Mouse (Mus musculus): ENCODE results near the gene Capn7. TPM values are rescaled to one million over a fixed set of nuclear protein-coding genes. Genes with fewer than 3 reads are reported as not detected.

The Capn7 gene
- total RNA-seq, 2 experiments from 2014 or later, result 45.5 to 64.5 TPM

DNA sequence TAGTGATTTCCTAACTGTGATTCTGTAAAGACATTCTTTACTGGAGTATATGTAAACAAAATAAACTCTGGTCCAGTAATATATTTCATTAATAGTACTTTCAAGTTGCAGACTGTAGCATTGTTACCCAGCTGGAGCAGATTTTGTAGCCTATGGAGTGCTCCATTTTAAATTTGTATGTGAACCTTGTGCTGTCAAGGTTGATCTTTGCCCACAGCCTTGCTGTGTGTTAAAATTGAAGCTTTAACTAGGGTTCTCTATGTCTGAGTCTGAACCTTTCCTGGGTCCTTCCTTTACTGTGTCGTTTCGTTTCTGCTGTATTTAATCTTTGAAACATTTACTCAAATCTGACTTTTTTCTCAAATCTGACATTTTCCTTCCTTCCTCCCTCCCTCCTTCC lies 25.8 kb downstream of the Capn7 start:
- no peak for ATAC-seq (replicated peaks; ENCODE audit: low FRiP score, low TSS enrichment, poor library complexity, severe bottlenecking)

DNA sequence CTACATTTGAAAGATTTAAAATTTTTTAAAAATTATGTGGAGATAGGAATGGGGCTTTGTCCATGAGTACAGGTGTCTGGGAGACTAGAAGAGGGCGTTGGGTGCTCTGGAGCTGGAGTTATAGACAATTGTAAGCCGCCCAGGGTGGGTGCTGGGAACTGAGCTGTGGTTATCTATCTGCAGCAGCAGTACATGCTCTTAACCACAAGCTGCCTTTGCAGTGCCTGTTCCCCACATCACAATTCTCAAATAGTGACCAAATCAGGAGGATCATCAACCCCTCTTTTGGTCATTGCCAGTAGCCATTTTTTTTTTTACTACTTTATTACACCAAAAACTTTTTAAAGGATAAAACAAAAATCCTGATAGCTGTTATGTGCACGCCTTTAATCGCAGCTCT lies 28.2 kb downstream of the Capn7 start:
- ATAC-seq (replicated peaks; ENCODE audit: low FRiP score, low TSS enrichment, poor library complexity, severe bottlenecking), result peak; percentile 97

DNA sequence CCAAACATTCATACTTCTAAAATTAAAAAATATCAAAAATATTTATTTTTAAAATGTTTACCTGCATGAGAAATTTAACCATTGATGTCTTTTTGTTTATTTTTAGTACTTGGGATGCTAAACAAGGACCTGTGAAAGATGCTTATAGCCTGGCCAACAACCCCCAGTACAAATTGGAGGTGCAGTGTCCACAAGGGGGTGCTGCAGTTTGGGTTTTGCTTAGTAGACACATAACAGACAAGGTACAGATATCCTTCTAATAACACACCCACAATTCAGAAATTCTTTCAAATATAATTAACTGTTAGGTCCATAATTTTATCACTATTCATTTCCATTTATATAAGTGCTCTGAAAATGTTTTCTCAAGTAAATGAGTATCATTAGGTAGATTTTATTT lies 28.9 kb downstream of the Capn7 start:
- ATAC-seq (replicated peaks; ENCODE audit: low FRiP score, low TSS enrichment, poor library complexity, severe bottlenecking), result no peak

DNA sequence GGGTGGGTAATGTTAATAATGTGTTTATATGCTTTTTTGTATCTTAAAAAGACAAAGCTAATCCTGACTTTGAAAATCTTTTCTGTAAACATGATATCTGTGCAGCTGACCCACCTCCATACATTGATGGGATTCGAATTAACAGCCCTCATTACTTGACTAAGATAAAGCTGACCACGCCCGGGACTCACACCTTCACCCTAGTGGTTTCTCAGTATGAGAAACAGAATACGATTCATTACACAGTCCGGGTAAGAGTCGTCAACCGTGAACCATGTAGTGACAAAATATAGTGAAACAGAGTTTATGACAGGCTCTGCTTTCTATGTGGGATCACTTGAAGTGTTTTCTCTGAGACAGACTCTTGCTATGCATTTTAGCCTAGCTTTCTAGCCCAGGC lies 31.5 kb downstream of the Capn7 start:
- ATAC-seq (replicated peaks; ENCODE audit: low FRiP score, low TSS enrichment, poor library complexity, severe bottlenecking), result no peak

DNA sequence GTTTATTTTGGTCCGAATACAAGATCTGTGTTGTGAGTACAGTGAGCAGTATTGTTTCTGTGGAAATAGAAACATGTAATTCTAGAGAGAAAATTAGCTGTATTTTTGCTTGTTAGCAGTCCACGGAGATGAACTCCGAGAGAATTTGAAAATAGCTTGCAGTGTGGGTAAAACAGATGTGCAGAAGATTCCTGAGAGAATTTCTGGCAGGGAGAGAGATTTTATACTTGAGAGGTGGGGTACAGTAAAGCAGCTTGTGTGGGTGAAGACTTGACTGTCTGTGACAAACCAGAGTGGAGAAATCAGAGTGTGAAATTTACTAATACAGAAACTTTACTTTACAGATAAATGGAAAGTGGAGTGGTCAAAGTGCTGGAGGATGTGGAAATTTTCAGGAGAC lies 32.9 kb downstream of the Capn7 start:
- no peak for ATAC-seq (replicated peaks; ENCODE audit: low FRiP score, low TSS enrichment, poor library complexity, severe bottlenecking)

DNA sequence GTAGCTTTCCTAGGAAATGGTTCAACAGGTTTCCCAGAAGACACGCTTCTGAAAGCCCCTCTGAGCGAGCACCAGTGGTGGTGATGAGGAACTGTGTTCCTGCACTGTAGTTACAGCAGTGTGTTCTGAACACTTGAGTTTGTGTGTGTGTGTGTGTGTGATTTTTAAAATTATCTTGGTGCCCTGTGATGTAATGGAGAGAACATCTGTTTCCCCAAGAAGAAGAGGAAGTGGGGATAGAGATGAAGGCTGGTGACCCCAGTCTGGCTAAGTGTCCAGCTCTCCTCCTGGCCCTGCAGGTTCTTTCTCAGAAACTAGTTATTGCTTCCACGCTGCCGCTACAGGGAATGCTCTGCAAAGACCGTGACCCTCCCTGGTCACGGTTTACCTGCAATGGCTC lies 38.0 kb downstream of the Capn7 start:
- ATAC-seq (replicated peaks; ENCODE audit: low FRiP score, low TSS enrichment, poor library complexity, severe bottlenecking), result no peak

DNA sequence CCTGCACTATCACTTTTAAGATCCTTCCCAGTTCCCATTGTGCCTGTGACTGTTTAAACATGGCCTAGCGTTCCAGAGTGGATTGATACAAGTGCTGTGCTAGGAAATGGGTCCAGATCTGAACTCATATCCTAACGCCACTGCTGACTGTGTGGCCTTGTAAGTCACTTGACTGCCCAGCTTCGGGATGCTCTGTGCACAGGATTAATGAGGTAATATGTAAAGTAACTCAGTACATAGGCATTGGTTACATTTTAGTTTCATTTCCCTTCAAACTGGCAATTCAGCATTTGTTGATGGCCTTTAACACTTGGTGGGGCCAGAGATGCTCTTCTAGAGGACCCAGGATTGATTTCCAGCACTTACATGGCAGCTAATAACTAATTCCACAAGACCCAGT lies 39.9 kb downstream of the Capn7 start:
- ATAC-seq (replicated peaks; ENCODE audit: low FRiP score, low TSS enrichment, poor library complexity, severe bottlenecking), result no peak

DNA sequence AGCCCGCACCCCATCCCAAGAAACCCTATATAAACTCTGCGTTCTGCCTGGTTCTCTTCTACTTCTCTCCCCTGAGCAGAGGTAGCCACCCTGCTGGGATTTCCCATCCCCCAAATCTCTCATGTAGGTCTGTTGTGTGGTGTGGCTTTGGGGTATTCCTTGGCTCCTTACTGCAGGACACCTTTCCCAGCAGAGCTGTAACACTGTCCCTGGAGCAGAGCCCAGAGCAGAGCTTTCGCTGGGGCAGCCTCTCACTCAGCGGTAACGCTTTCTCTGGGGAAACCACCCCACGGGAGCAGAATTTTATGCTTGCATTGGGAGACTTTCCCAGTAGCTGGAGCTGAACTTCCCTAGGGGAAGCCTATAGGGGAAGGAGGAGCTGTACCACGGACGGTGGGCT lies 45.8 kb downstream of the Capn7 start:
- ATAC-seq (replicated peaks; ENCODE audit: low FRiP score, low TSS enrichment, poor library complexity, severe bottlenecking), result no peak

DNA sequence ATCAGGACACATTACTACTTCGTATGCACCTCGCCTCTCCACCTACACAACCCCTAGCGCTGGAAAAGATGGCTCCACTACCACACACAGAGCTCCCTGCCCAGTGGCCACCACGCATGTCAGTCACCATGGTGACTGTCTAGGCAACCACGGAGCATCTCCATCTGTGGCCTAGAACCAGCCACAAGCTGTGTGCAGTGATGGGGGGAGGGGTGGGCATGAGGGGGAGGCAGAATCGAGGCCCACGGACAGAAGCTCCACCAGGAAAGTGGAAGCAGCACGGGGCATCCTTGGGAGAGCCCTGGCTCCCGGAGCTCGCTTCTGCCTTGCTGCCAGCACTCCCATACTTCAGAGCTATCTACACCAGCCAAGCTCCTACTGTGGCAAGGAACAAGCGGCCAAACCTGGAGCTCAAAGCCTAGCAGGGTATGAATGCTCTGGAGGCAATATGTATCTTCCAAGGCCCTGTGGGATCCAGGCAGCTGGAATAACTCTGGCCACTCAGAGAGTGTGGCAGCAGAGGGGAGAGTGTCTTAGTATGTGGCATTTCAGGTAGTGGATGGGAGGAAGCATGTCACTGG lies 47.1 kb downstream of the Capn7 start:
- ATAC-seq (replicated peaks; ENCODE audit: low FRiP score, low TSS enrichment, poor library complexity, severe bottlenecking), result no peak

DNA sequence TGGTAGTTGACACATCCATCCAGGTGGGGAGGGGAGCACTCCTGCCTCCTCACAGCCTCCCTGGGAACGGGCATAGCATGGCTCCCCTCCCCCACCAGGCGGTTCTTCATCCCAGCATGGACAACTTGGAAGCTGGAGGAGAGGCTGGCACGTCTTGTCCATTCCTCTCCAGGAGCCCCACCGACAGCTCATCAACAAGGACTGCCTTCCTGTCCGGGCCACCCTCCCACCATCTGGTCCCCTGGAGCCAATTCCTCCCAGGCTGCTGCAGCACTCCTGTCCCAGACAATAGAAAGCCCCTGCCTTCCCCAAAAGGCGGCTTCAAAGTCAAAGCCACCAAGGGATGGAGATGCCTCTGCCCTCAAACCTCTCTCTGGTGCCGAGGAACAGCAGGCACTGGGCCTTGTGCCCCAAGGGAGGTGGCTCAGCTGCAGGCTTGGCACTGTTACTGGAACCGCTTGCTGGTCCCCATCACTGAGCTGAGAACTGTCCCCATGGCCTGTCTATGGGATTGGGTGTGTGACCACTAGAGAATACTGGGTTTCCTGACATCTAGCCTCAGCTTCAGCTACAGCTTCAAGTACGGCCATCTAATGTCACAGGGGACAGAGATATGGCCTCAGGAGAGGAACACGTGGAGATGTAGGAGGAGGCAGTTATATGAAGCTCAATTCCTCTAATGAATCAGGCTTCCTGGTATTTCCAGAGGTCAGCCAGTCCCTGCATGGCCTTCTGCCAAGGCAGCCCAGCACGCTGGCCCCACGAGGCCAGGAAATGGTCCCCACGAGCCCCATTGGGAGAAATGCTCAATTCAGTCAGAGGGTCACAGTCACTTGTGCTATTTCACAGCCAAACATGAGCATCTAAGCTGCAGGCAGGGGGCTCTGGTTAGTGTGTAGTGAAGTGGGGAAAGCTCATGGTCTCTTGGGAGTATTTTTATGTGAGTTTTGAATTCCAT lies 48.2 kb downstream of the Capn7 start:
- no peak for ATAC-seq (replicated peaks; ENCODE audit: low FRiP score, low TSS enrichment, poor library complexity, severe bottlenecking)

DNA sequence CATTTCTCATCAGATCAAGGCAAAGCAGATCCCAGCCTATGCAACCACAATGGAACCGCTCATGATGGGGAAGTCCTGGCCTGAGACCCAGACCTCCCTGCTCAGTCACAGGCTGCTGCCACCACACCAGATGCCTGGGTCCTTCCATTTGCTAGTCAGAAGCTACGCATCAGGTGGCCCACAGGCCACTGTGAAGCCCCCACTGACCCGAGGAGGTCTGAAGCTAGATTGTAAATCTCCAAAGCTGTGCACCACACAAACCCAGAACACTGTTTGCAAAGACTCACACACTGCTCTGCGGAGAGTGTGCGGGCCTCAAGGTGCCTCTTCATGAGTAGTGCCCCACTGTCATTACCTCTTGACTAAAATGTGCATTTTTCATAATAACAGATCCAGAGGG lies 49.0 kb downstream of the Capn7 start:
- no peak for ATAC-seq (replicated peaks; ENCODE audit: low FRiP score, low TSS enrichment, poor library complexity, severe bottlenecking)

DNA sequence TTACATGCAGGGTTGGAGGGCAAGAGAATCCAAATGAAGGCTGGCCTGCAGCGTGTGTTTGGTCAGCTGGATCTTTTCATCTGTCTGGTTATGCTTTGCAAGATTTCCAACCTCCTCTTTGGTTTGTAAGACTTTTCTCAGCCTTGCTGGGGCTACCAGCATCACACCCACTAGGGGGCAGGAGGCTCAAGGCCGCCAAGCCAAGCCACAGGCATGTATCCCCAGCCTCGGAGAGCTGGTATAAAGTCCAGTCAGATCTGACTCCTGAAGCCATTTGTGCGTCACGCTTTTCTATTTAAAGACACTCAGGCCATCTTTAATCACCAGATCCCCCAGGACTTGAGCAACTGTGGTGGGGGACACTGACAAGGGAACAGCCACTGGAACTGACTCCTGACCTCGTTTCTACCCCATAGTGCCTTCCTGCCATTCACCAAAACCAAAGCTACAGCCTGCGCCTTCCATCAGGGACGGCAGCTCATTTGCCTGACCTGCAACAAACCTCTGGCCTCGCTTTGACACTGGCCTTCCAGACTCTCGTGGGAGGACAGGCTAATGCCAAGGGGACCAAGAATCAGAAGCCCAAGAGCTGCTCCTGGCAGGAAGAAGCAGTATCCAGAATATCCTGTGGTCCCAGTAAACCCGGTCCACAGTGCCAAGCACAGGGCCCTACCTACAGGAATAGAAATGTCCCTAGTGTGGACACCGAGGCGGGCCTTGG lies 49.7 kb downstream of the Capn7 start:
- 0 out of 2 replicates have a peak, but pooled peaks have one; percentile 46 for ATAC-seq (replicated peaks; ENCODE audit: low FRiP score, low TSS enrichment, poor library complexity, severe bottlenecking)

DNA sequence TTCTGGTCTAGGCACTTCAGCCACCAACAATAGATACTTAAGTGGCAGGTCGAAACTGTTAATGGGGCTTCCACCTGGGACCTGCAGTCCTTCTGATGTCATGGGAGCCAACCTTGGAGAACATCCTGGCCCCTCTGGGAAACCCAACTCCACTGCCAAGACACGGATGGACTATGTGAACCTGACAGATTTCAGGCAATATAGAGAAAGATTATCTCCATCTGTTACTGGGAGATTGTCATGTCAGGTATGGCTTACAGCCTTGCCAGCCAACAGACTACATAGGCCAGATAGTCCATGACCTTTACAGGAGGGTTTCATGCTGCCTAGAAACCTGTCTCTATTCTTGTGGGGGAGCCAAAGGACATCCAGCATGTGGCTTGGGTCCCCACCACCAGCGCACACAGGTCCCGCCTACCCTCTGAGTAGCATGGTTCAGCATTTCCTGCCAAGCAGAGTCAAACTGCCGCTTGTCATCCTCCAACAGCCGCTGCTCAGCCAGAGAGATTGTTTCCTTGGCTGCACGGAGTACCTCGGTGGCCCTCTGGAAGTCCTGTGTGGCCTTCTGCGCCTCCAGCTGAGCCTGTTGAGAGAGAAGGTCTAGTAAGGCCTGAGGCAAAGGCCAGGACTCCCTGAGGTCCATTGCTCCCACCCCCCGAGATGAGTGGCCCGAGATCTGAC lies 51.0 kb downstream of the Capn7 start:
- ATAC-seq (replicated peaks; ENCODE audit: low FRiP score, low TSS enrichment, poor library complexity, severe bottlenecking), result no peak

DNA sequence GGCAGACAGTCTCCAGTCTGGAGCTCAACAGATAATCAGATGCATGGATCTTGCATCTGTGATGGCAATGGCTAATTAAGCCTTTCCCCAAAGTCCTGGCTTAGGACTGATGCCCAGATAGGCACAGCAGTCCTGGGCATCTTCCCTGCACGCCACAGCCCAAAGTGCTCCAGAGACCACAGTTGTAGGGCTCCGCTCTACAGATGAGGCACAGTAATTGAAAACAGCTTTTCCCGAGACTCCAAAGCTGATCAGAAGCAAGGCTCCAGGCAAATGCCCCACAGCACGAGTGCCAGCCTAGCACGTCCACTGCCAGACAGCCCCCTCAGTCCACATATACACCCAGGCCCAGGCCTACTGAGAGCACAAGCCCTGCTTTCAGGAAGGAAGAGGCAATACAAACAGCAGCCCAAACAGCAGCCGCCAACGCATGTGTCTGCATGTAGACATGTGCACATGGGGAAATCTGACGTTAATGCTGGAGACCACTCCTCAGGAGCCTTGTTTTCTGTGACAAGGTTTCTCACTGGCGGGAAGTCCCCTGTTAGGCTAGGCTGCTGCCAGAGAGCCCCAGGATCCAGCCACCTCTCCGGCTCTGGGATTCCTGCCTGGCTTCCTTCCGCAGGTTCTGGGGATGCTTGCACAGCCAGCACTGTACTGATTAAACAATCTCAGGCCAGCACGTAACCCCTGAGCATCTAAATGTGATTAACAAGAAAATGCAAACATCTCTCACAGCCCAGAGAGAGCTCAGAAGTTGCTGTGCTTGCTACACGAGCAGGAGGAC lies 51.8 kb downstream of the Capn7 start:
- ATAC-seq (replicated peaks; ENCODE audit: low FRiP score, low TSS enrichment, poor library complexity, severe bottlenecking), result no peak

DNA sequence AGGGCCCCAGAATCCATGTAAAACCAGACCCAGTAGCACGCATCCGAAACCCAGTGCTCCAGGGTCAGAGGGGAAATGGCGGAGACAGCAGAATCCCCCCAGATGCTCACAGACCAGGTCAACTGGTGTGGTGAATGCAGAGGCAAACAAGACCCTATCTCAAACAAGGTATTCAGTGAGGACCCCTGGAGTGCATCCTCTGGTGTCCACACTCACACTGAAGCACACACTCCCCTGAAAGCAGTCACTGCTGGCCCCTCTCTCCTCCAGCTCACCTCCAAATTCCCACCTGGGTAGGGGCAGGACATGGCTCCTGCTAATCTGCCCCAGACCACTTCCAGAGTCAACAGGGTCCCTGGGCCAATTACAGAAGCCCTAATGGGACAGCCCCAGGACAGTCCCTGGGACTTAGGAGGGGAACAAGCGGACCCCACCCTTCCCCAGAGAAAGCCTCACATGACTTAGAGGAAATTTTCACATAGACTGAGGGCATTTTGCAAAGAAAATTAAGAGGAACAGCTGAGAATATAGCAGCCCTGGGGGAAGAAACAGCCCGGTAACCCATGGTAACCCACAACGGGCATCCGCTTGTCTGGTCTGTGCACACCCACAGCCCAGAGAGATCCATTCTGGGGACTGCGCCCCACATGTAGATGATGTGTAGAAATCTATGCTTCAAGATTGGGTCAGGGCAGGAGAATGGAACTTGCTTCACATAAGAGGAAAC lies 53.1 kb downstream of the Capn7 start:
- no peak for ATAC-seq (replicated peaks; ENCODE audit: low FRiP score, low TSS enrichment, poor library complexity, severe bottlenecking)

DNA sequence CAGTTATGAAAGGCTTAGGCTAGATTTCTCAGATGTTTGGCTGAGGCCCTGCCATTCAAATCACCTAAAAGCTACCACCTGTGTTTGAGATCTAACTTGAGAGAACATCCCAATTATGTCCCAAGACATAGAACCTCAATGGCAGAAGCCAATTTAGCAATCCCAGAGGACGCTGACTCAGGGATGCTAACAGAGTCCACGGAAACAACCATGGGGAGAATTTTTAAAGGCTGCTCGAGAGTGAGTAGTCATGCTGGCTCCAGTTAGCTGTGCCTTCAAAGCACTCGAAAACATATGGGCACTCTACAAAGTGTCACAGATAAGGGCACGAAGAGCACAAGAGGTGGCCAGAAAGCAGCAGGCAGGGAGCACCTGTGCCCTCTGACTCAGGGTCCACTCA lies 55.9 kb downstream of the Capn7 start:
- ATAC-seq (replicated peaks; ENCODE audit: low FRiP score, low TSS enrichment, poor library complexity, severe bottlenecking), result no peak

DNA sequence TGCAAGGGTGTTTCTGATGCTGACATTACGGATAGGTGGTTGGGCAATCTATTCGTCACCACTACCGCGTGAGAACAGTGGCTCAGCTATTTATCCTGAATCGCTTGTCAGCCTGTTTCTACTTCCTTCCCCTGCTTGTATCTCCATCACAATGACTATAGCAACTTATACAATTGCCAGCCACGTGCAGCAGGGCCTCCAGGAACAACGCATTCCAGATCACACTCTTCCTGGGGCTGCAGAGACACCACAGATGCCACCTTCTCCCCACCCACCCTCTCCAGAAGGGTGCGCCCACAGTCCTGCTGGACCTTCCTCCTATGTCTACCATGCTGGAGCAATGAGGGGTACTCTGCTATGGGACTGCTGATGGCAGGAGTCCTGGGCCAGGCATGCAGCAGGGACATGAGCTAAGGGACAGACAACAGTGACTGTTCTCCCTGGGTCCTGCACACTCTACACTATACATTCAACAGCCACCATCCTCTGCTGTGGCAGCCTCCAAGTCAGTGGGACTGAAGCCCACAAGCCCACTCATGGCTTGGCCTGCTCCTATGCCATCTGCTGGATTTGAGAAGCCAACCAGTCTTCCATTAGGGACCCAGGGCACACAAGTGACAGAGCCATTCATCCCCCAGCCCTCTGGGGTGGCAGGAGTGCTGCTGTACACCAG lies 56.6 kb downstream of the Capn7 start:
- no peak for ATAC-seq (replicated peaks; ENCODE audit: low FRiP score, low TSS enrichment, poor library complexity, severe bottlenecking)

DNA sequence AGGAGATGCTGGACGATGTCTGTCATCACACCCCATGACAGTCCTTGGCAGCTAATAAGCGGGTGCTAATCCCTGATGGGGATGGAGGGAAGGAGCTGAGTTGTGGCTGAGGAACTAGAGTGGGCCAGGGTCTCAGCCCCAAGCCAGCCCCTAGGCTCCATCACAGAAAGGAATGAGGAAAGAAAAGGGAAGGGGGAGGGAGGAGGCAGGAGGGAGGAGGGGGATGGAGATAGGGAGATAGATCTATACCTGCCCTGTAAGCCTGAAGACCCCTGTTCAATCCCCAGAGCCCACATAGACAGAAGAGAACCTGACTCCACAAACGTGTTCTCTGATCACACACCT lies 57.1 kb downstream of the Capn7 start:
- ATAC-seq (replicated peaks; ENCODE audit: low FRiP score, low TSS enrichment, poor library complexity, severe bottlenecking), result no peak

Data from megakaryocyte-erythroid progenitor cell, adult 5-6 weeks (primary cell).